Mouse (Mus musculus): ENCODE results near the gene Gm49405.

The Gm49405 gene

GRCm38 (mm10) chr19:4052516-4053030 is 52.1 kb downstream of the Gm49405 start:
- no peak for DNase-seq

GRCm38 (mm10) chr19:4054613-4055012 is 54.2 kb downstream of the Gm49405 start:
- no peak for DNase-seq

All from retina, postnatal 1 day (tissue).